Mouse (Mus musculus): Measurements from ENCODE around the gene Gm11627.
A peak's percentile ranks its signal among the peaks of the same experiment; 100 is the strongest.
"Not testable (repeated sequence)": the region's sequence is repeated elsewhere in the genome, so short reads cannot be mapped to it uniquely, and the experiment has no call there.

The Gm11627 gene

DNA sequence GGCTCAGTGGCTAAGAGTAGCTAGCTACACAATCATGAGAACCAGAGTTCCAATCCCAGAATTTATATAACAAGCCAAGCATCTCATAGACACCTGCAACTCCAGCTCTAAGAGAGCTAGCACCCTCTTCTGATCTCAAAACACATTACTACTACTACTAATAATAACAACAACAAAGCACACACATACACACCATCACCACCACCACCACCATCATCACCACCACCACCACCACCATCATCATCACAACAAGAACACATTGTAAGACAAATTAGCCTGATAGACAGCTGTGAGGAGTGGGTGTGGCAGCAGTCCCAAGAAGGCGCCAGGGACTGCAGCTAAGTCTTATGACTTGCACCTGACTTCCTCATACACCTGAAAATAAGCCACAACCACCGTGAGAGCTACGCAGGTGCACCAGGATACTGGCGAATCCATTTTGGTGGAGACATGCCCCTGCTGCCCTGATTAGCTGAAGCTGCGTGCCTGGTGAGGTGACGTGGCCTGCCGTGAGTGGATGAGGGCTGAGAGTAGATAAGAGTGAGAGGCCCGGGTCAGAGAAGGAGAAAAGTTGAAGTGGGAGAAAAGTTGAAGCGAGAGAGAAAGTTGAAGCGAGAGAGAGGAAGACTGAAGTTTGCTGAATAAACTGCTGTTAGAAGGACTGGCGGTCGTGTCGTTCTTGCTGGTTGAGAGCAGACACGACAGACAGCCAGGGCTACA is 14.1 kb downstream of the Gm11627 start:
- DNase-seq (ENCODE audit: low spot score in 2 of 2), result not testable (repeated sequence)

DNA sequence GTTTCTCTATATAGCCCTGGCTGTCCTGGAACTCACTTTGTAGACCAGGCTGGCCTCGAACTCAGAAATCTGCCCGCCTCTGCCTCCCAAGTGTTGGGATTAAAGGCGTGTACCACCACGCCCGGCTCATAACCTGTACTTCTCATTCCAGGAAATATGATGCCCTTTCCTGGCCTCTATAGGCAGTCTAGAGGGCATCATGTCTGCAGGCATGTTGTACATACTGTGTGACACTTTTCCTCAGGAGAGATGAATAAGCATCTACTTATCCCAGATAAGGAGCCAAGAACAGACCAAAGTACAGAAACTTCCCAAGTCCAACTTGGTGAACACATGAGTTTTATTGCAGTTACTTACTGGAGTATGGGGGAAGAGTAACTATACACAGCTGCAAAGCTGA is 20.6 kb downstream of the Gm11627 start:
- DNase-seq (ENCODE audit: low spot score in 2 of 2), result no peak

DNA sequence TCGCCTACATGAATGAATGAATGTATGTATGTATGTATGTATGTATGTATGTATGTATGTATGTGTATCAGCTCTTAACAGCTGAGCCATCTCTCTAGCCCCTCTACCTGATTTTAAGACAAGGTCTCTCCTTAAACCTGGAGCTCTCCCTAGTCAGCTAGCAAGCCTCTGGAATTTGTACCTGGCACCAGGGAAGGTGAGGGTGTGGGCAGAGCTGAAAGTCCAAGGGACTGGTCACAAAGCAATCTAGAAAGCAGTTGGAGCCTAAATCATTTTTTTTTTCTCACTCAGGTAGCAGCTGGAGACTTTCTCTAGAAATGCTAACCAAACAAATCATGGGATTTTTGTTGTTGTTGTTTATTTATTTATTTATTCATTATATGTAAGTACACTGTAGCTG is 21.9 kb downstream of the Gm11627 start:
- DNase-seq (ENCODE audit: low spot score in 2 of 2), result no peak

DNA sequence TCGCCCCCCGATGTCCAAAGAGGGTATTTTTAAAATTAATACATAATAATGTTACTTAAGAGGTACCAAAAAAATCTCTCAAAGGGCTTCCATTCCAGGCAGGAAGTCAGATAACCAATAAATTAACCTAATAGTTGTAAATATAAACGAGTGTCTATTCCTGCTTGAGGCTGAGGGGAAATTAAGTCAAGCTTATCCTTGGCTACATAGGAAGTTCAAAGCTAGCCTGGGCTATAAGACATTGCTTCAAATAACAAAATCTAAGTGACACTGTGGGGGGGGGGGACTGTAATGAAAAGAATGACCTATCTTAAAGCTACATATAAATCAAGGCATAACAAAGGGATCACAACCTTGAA is 22.6 kb downstream of the Gm11627 start:
- no peak for DNase-seq (ENCODE audit: low spot score in 2 of 2)

DNA sequence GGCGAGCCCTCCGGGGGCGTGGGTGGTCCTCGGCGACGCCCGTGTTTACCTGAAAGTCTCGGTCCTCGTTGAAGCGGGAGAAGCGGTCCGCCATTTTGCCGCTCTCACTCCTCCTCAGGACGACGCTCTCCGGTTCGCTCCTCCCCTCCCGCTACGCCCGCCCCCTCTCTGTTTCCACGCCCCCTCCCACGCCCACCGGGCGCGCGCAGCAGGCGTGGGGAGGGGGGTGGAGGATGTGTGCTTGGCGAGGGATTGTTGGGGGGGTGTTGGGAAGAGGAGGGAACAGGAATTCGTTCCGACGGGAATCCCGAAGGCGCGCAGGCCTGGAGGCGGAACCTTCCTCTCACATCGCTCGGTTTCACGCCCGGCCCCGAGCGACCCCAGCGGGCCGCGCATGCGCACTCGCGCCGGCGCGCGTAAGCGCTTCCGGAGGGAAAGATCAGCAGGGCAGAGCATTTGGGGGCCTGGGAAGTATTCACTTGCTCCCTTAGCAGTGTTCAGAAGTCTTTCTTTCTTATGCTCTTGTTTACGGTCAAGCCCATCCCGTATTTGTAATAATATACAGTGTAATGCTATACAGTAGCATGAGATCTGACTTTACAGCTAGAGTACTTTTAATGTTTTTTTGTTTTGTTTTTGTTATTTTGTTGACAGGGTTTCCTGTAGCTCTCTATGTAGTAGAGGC is 23.1 kb downstream of the Gm11627 start, which contains the start of gene Gpatch8:
Gene Gpatch8, minus strand, starts transcription at position 362 of the 685 bp plus-strand sequence.
- peak; percentile 91 for DNase-seq (ENCODE audit: low spot score in 2 of 2)

DNA sequence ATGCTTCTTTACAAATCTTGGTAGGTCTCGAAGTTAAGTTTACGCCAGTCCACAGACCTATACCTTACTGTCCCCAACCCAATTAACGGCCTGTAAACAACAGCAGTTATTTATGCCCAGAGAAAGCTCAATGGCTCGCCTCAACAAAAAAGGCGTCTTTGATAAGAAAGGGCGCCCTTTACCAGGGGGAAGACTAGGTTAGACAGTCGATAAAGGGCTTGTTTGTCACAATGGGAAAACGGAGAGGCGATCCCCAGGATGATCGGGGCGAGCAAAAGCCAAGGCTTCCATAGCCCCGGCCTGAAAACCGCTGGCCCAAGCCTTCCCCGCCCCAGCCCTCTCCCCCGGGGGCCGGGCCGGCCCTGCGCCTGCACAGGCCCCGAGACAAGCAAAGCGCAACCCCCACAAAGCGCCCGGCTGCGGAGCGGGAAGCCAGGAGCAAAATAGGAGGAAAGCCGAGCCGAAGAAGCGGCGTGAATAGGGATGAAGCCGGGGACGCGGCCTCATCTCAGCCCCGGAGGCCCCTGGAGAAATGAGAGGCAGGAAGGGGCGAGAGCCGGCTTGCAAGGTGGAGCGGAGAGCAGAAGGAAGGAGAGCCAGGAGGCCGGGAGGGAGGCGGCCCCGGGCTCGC is 23.7 kb downstream of the Gm11627 start:
- DNase-seq (ENCODE audit: low spot score in 2 of 2), result no peak

DNA sequence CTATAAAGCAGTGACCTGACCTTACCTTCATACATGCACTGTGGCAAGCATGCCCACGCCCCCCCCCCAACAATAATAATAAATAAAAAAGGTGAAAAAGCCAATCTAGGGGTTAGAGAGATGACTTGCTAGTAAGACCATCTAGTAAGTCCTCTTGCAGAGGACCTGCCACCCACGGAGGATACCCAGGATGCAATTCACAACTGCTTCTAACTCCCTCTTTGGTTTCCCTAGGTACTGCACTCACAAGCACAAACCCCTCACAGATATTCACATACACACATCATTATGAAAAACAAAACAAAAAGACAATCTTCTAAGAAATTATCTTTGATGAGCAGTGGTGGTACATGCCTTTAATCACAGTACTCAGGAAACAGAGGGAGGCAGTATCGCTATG is 27.2 kb downstream of the Gm11627 start:
- DNase-seq (ENCODE audit: low spot score in 2 of 2), result no peak

DNA sequence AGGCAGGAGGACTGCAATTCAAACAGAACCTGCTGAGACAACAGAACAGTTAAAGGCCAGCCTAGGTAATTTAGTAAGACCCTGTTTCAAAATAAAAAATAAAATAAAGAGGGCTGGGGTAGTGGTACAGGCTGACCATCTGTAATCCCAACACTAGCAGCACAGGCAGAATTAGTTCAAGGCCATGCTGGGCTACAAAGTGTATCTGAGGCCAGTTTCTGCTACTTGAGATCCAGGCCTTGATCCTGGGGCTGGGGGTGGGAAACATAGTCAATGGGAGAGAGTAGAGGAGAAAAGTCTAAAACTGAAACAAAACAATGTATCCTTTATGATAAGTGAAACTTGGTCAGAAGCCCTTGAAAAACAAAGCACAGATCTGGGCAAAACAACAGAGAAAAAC is 28.1 kb downstream of the Gm11627 start:
- no peak for DNase-seq (ENCODE audit: low spot score in 2 of 2)

DNA sequence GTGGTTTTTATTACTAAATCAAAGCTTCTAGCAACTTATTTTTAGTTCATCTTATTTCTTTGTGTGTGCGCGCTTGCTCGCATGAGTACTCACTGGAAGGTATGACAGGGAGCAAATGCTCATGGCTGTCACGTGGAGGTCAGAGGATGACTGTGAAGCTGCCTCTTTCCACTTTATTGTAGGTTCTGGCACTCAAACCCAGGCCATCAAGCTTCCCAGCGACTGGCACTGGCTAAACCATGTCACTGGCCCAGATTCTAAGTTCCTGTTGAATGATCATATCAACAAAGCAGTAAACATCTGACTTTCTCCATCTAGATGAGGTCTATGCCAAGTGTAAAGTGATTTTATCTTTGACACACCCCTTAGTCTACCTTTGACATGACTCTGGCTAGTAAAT is 37.8 kb downstream of the Gm11627 start:
- no peak for DNase-seq (ENCODE audit: low spot score in 2 of 2)

DNA sequence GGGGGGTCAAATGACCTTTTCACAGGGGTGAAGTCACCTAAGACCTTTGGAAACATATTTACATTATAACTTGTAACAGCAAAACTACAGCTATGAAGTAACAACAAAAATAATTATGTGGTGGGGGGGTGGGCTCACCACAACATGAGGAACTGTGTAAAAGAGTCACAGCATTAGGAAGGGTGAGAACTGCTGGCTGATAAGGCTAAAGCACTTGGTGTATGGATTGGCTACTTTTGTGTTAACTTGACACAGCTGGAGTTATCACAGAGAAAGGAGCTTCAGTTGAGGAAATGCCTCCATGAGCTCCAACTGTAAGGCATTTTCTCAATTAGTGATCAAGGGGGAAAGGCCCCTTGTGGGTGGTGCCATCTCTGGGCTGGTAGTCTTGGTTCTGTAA is 39.0 kb downstream of the Gm11627 start:
- not testable (repeated sequence) for DNase-seq (ENCODE audit: low spot score in 2 of 2)

DNA sequence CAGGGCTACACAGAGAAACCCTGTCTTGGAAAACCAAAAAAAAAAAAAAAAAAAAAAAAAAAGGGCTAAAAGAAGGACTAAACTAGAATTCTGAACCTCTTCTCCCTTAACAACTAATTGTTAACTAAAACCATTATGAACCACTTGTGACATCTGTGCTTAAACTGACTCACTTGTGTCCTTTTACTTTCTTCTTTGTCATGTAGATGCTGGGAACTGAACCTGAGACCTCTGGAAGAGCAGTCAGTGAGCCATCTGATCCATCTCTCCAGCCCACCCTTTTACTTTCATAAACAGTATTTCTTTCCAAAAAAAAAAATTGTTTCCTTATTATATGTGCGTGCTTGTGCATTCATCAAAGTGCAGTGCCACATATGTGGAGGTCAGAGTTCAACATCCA is 39.6 kb downstream of the Gm11627 start:
- no peak for DNase-seq (ENCODE audit: low spot score in 2 of 2)

DNA sequence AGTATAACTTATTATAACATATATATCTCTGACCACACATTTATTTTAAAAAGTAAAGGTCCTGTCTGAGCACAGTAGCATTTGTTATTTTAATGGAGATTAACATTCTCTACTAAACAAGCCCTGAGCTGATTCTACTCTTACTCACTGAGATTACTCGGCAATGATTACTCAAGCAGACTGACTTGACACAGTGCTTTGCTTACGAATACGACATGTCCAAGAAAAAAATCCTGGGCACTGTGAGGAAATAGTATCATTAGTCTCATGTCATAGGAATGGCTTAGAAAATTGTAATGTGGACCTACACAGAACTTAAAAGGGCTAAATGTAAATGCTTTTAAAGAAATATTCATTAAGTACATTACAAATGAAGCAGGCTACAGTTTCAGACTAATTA is 43.1 kb downstream of the Gm11627 start:
- no peak for DNase-seq (ENCODE audit: low spot score in 2 of 2)

DNA sequence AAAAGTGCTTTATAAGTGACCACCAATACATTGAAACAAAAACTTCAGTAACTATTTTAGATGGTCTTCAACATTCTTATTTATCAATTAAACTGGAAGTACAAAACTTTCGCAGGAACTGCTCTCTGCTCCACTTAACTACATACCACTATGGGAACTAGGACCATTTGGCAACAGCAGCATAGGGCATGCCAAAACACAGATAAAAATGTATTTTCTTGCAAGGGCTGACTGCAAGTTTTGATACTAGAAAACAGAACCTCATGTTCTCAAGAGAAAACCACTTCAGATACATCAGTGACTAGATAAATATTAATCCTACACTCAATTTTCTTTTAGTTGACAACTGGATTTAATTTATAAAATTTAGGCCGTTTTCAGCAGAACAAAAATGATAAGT is 45.2 kb downstream of the Gm11627 start:
- no peak for DNase-seq (ENCODE audit: low spot score in 2 of 2)

DNA sequence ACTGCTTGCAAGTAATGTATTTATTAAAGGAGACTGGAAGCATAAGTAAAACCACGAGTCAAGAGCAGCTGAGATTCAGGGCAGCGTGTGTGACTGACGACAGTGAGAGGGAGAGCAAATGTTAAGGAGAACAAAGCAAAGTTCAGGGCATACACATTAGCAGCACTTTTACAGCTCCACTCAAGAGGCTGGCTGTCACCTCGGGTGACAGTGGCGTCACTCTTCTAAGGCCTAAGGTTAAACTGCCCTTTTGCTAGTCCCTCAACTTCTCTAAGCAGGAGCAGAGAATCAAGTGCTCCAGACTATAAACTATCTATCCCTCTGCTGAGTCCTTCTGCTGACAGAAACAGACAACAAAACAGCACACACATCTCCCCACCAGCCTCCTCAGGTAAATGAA is 47.8 kb downstream of the Gm11627 start:
- no peak for DNase-seq (ENCODE audit: low spot score in 2 of 2)
